In the genomic region with DNA sequence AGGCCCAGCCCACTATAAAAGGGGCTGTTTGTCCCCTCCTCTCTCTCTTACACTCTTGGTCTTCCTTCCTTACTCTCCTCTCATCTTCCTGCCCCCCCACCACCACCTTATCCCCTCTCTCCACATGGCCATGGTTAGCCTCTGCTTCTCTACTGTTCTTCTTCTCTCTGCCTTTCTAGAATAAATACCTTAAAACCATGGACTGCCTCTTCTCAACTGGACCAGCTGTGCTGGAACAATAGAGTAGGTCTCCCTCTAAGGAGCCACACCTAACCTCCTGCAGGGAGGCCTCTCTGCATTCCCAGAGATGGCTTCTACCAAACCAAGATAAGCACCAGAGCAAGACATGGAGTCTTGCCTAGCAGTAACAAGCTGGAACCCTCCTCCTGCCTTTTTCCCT, we compare ENCODE assay signal across 27 mouse cellular contexts.
"Had no signal": no experiment of that assay in that cellular context is flagged by ENCODE, and none has a peak within 500 bp of the region (broad histone marks: within the 10 kb centered on the region; RNA-seq: fewer than 3 reads in every experiment).

No protein-coding gene starts in this region.

- H3K4me2 ChIP-seq: embryonic facial prominence, embryonic 12.5 days; embryonic facial prominence, embryonic 13.5 days; embryonic facial prominence, embryonic 15.5 days; forebrain, embryonic 12.5 days; forebrain, embryonic 13.5 days; heart, embryonic 11.5 days; heart, embryonic 12.5 days had no signal

- H3K9me3 ChIP-seq: embryonic facial prominence, embryonic 10.5 days; embryonic facial prominence, embryonic 12.5 days; embryonic facial prominence, embryonic 13.5 days; embryonic facial prominence, embryonic 15.5 days; forebrain, embryonic 10.5 days; forebrain, embryonic 12.5 days; forebrain, embryonic 13.5 days; heart, embryonic 10.5 days; heart, embryonic 12.5 days had no signal

- H3K4me1 ChIP-seq: embryonic facial prominence, embryonic 10.5 days; embryonic facial prominence, embryonic 12.5 days; embryonic facial prominence, embryonic 13.5 days; embryonic facial prominence, embryonic 15.5 days; forebrain, embryonic 10.5 days; forebrain, embryonic 12.5 days; forebrain, embryonic 13.5 days; heart, embryonic 10.5 days; heart, embryonic 12.5 days had no signal

- H3K27ac ChIP-seq: embryonic facial prominence, embryonic 10.5 days; embryonic facial prominence, embryonic 12.5 days; embryonic facial prominence, embryonic 13.5 days; embryonic facial prominence, embryonic 15.5 days; forebrain, embryonic 10.5 days; forebrain, embryonic 12.5 days; forebrain, embryonic 13.5 days; gastrocnemius, adult 2 months; heart, adult 2 months; heart, embryonic 10.5 days had no signal

- H3K4me3 ChIP-seq: embryonic facial prominence, embryonic 10.5 days; embryonic facial prominence, embryonic 12.5 days; embryonic facial prominence, embryonic 13.5 days; embryonic facial prominence, embryonic 15.5 days; erythroblast, embryonic 14.5 days; forebrain, embryonic 10.5 days; forebrain, embryonic 12.5 days; forebrain, embryonic 13.5 days; gastrocnemius, adult 2 months; heart, adult 2 months; heart, embryonic 10.5 days; heart, embryonic 12.5 days had no signal

- H3K9ac ChIP-seq: embryonic facial prominence, embryonic 12.5 days; embryonic facial prominence, embryonic 13.5 days; embryonic facial prominence, embryonic 15.5 days; forebrain, embryonic 12.5 days; forebrain, embryonic 13.5 days; forebrain, postnatal 0 days; heart, embryonic 12.5 days had no signal

- H3K27me3 ChIP-seq: embryonic facial prominence, embryonic 12.5 days; embryonic facial prominence, embryonic 13.5 days; embryonic facial prominence, embryonic 15.5 days; forebrain, embryonic 12.5 days; forebrain, embryonic 13.5 days; heart, embryonic 12.5 days had no signal

- ATAC-seq: forebrain, embryonic 13.5 days; forebrain, embryonic 14.5 days; forebrain, embryonic 16.5 days; forebrain, postnatal 0 days had no signal

- H3K36me3 ChIP-seq: embryonic facial prominence, embryonic 10.5 days; embryonic facial prominence, embryonic 12.5 days; embryonic facial prominence, embryonic 13.5 days; embryonic facial prominence, embryonic 15.5 days; forebrain, embryonic 10.5 days; forebrain, embryonic 12.5 days; heart, embryonic 10.5 days; heart, embryonic 12.5 days had no signal

- DNase-seq: cerebellum, postnatal 10 days; cerebellum, postnatal 14 days; cerebellum, postnatal 25 days; cerebellum, postnatal 36 days; embryo, embryonic 11 days; forebrain, postnatal 0 days; gastrocnemius, adult 2 months; gastrocnemius, postnatal 10 days; gastrocnemius, postnatal 14 days; gastrocnemius, postnatal 25 days; gastrocnemius, postnatal 36 days; heart, adult 11 months; heart, adult 18-20 months; heart, adult 2 months had no signal
